In genomic region chr5:90964316-90964715, GRCm38 (mm10) we compare ENCODE assay signal across 9 mouse cellular contexts. TPM values are rescaled to one million over a fixed set of nuclear protein-coding genes. Genes with fewer than 3 reads are reported as not detected.
DNase-seq lines count a peak whose midpoint lies in the region; ATAC-seq and TF ChIP-seq lines count a peak whose summit lies in the region.
"Had no signal": no experiment of that assay in that cellular context is flagged by ENCODE, and none has a peak within 500 bp of the region (broad histone marks: within the 10 kb centered on the region; RNA-seq: fewer than 3 reads in every experiment).

No protein-coding gene starts in this region.

- peak; percentile 63 for DNase-seq in CD4-positive, CD25-positive, alpha-beta regulatory T cell, adult 2 months (ENCODE audit: low read depth, low spot score)
- no peak for DNase-seq in layer of hippocampus, adult 2 months (ENCODE audit: low spot score in 2 of 2)
- no peak for DNase-seq in layer of hippocampus, postnatal 14 days (ENCODE audit: low spot score in 2 of 2)
- peak; percentile 16 for DNase-seq in lung, postnatal 14 days
- no peak for DNase-seq in urinary bladder, adult 18-20 months (ENCODE audit: low spot score in 2 of 2)

- H3K27ac ChIP-seq in layer of hippocampus, adult 2 months, result no peak overlapping the region

- no peak overlapping the region for H3K4me3 ChIP-seq in layer of hippocampus, adult 2 months
- H3K4me3 ChIP-seq: myocyte had no signal

- peak; percentile 72 for TF ChIP-seq CTCF in layer of hippocampus, adult 2 months (conservative IDR thresholded peaks at IDR 0.05)

- no peak for ATAC-seq in CD4-positive, CD25-positive, alpha-beta regulatory T cell, adult 4 months
- peak; percentile 85 for ATAC-seq in common myeloid progenitor, adult 5-6 weeks (replicated peaks; ENCODE audit: low read depth, poor library complexity, severe bottlenecking)
- no peak for ATAC-seq in erythroid progenitor cell, adult 5-6 weeks (replicated peaks; ENCODE audit: low FRiP score, poor library complexity, severe bottlenecking)

RNA-seq across cellular contexts. Expression of gene Mthfd2l, which starts 33.4 kb away (rescaled TPM):
- 1 to 10 TPM; 1.3 to 2.0 TPM for polyA plus RNA-seq in CD4-positive, CD25-positive, alpha-beta regulatory T cell, adult 4 months (2017; shearing (Covaris generic))
- total RNA-seq in layer of hippocampus, adult 2 months (2021), result 10 to 100 TPM; 18.3 to 24.4 TPM
- total RNA-seq in layer of hippocampus, postnatal 14 days (2021), result 10 to 100 TPM; 16.8 to 18.0 TPM
- total RNA-seq in common myeloid progenitor, adult 5-6 weeks (2017), result 26.4 and 31.0 TPM in 2 replicates
- not detected in 2 replicates for total RNA-seq in erythroid progenitor cell, adult 5-6 weeks (2015; ENCODE audit: low replicate concordance)
- total RNA-seq in erythroid progenitor cell, adult 5-6 weeks (2017; ENCODE audit: low replicate concordance), result 3.7 and 6.5 TPM in 2 replicates

Comparison
In these comparisons a context has a peak if more than half of its experiments do, and no peak if none do; other contexts are left out.
1. DNase-seq: peak in CD4-positive, CD25-positive, alpha-beta regulatory T cell, adult 2 months (single experiment) and lung, postnatal 14 days (single experiment); none in layer of hippocampus, adult 2 months (0 of 2), layer of hippocampus, postnatal 14 days (0 of 2) and urinary bladder, adult 18-20 months (0 of 2).